Comparison of ENCODE assay signal across 20 mouse cellular contexts in genomic region chr9:43822206-43822605, GRCm38 (mm10).
DNase-seq lines count a peak whose midpoint lies in the region; TF ChIP-seq lines count a peak whose summit lies in the region.
"Had no signal": no experiment of that assay in that cellular context is flagged by ENCODE, and none has a peak within 500 bp of the region (broad histone marks: within the 10 kb centered on the region; RNA-seq: fewer than 3 reads in every experiment).

No protein-coding gene starts in this region.

- H3K4me3 ChIP-seq in liver, adult 2 months (ENCODE audit: insufficient read depth, low read depth, low read length) = no peak overlapping the region
- H3K4me3 ChIP-seq: embryonic facial prominence, embryonic 13.5 days; embryonic facial prominence, embryonic 15.5 days; erythroblast, embryonic 14.5 days; forebrain, embryonic 10.5 days; forebrain, embryonic 12.5 days had no signal

- peak overlapping the region; percentile 39 for H3K27ac ChIP-seq in liver, adult 2 months (replicated peaks; ENCODE audit: insufficient read depth, low read depth, low read length)
- H3K27ac ChIP-seq: embryonic facial prominence, embryonic 13.5 days; embryonic facial prominence, embryonic 15.5 days; forebrain, embryonic 10.5 days; forebrain, embryonic 12.5 days had no signal

- no peaks in the 10 kb centered on the region for H3K27me3 ChIP-seq in liver, adult 2 months (ENCODE audit: control insufficient read depth, insufficient read depth, low read length)
- H3K27me3 ChIP-seq: embryonic facial prominence, embryonic 13.5 days; embryonic facial prominence, embryonic 15.5 days; forebrain, embryonic 12.5 days had no signal

- H3K9ac ChIP-seq in liver, adult 2 months (ENCODE audit: low read depth, low read length) = no peak overlapping the region
- H3K9ac ChIP-seq: embryonic facial prominence, embryonic 13.5 days; embryonic facial prominence, embryonic 15.5 days; forebrain, embryonic 12.5 days had no signal

- no peak for TF ChIP-seq POLR2A in liver, adult 2 months (IDR thresholded peaks at IDR 0.05; ENCODE audit: extremely low read depth, insufficient read depth, low read length)

- H3K36me3 ChIP-seq in liver, adult 2 months (ENCODE audit: control insufficient read depth, insufficient read depth, low read length) = no peaks in the 10 kb centered on the region
- H3K36me3 ChIP-seq: embryonic facial prominence, embryonic 13.5 days; embryonic facial prominence, embryonic 15.5 days; forebrain, embryonic 10.5 days; forebrain, embryonic 12.5 days; G1E had no signal

- WGBS in liver, adult 2 months = 70% methylated on average over 5 of the region's 5 CpGs

- H3K4me1 ChIP-seq in liver, adult 2 months (ENCODE audit: control insufficient read depth, insufficient read depth, low read length) = peaks cover 43% of the 10 kb centered on the region

- peak; percentile 27 to 69 for DNase-seq in adrenal gland, adult (ENCODE audit: inconsistent age in 2 of 2, low spot score in 1 of 2)
- DNase-seq in adrenal gland, postnatal 4 days (ENCODE audit: low spot score in 2 of 2) = no peak
- peak; percentile 31 for DNase-seq in adrenal gland, postnatal 14 days
- DNase-seq in adrenal gland, adult 8-10 months = no peak
- no peak for DNase-seq in liver, adult 2 months (ENCODE audit: extremely low read depth, low read depth, low spot score)
- no peak for DNase-seq in liver
- DNase-seq: B cell, adult 2 months; cerebellum, adult 11 months; cerebellum, adult 18-20 months; cerebellum, adult 8-10 months; cerebellum, adult 9-11 months; cerebellum, postnatal 14 days; cerebellum, postnatal 36 days; embryo, embryonic 11 days had no signal

- TF ChIP-seq CTCF in liver, adult 2 months (IDR thresholded peaks at IDR 0.05; ENCODE audit: low read depth, low read length) = no peak

- no peaks in the 10 kb centered on the region for H3K79me2 ChIP-seq in liver, adult 2 months (ENCODE audit: control insufficient read depth, insufficient read depth, low read length)

Comparison
In these comparisons a context has a peak if more than half of its experiments do, and no peak if none do; other contexts are left out.
1. DNase-seq: peak in adrenal gland, adult (2 of 2) and adrenal gland, postnatal 14 days (single experiment); none in adrenal gland, postnatal 4 days (0 of 2), adrenal gland, adult 8-10 months (single experiment), liver, adult 2 months (single experiment) and liver (single experiment).